Mouse (Mus musculus) bone marrow, adult 2 months (tissue): Measurements from ENCODE around the gene Pdcd11. TPM values are rescaled to one million over a fixed set of nuclear protein-coding genes. Genes with fewer than 3 reads are reported as not detected.

Source experiments
- H3K27ac ChIP-seq: fragments of 200-500 bp; 2 replicates; pipeline ENCODE4 v1.5.1; 2012; ENCODE audit warnings: low read depth, mild to moderate bottlenecking, control low read depth, inconsistent platforms, low read length; ENCODE audit not compliant: control insufficient read depth, poor library complexity, insufficient read depth
- H3K4me1 ChIP-seq: fragments of 200-500 bp; 2 replicates; pipeline ENCODE4 v1.6.1; 2011; ENCODE audit warnings: low read length; ENCODE audit not compliant: control insufficient read depth, insufficient read depth
- H3K4me3 ChIP-seq: fragments of 200-500 bp; replicated peaks from 2 replicates; pipeline ENCODE3; 2011; ENCODE audit warnings: mild to moderate bottlenecking, low read depth, low read length, control low read depth; ENCODE audit not compliant: control insufficient read depth
- CTCF ChIP-seq: fragments of 200-500 bp; IDR thresholded peaks from 2 replicates; pipeline ENCODE4 v1.5.1; 2011; ENCODE audit warnings: low read length, control low read depth; ENCODE audit not compliant: control insufficient read depth, insufficient read depth
- POLR2A ChIP-seq: fragments of 200-500 bp; IDR thresholded peaks from 2 replicates; pipeline ENCODE4 v1.6.1; 2011; ENCODE audit warnings: low read depth, mild to moderate bottlenecking, control low read depth, low read length, borderline replicate concordance; ENCODE audit not compliant: control insufficient read depth
- WGBS: fragments of 180-500 bp; shearing (Covaris S2); methylation state at CpG from one replicate; pipeline ENCODE4 v1.1.7; 2018; 5-methylcytosine and 5-hydroxymethylcytosine counted together
- polyA plus RNA-seq: library from polyadenylated mRNA; stranded (reverse); fragments of >200 nt; gene quantifications from 2 replicates; pipeline ENCODE4 v1.2.4, GENCODE M21; 2011; ENCODE audit warnings: low replicate concordance; ENCODE audit not compliant: missing spikeins, insufficient read depth, insufficient read length

Pdcd11 gene
- polyA plus RNA-seq, 1 experiment, result 17.6 TPM

DNA sequence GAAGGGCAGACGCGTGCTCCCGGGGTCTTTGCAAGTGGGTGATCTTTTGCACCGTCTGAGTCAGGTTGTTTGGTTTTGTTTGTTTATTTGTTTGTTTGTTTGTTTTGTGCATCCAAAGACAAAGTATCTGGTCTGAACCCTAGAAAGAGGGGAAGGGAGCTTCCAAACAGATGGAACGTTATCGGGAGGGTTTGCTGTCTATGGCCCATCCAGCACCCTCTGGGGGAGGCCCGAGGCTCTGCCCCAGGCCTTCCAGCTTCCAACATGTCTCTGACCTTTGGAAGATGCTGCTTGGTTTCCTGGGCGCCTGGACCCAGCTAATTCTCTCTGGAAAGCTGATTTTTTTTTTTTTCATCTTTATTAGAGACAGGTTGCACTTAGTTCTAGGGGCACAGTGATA is 89.4 kb downstream of the Pdcd11 start:
- WGBS, result 49% methylated on average over 8 of the region's 8 CpGs
- no peak for TF ChIP-seq CTCF
- no peak for TF ChIP-seq POLR2A
- no peak overlapping the region for H3K4me3 ChIP-seq
- no peak overlapping the region for H3K27ac ChIP-seq
- no peaks in the 10 kb centered on the region for H3K4me1 ChIP-seq

Other genes with a start within 250 kb of the Pdcd11 start
- not detected in 2 replicates for gene Ina, start 76.1 kb upstream of the Pdcd11 start, polyA plus RNA-seq
- gene Nt5c2, start 75.6 kb upstream of the Pdcd11 start, polyA plus RNA-seq, result 21.9 and 39.2 TPM in 2 replicates
- 5.0 and 7.0 TPM in 2 replicates for gene Pcgf6, start 39.9 kb upstream of the Pdcd11 start, polyA plus RNA-seq
- 6.9 and 8.2 TPM in 2 replicates for gene Taf5, start 23.0 kb upstream of the Pdcd11 start, polyA plus RNA-seq
- 225 and 341 TPM in 2 replicates for gene Usmg5, start 121 bp upstream of the Pdcd11 start, polyA plus RNA-seq
- 5.1 and 8.4 TPM in 2 replicates for gene Calhm2, start 47.5 kb downstream of the Pdcd11 start, polyA plus RNA-seq
- not detected in 2 replicates for gene Calhm1, start 53.5 kb downstream of the Pdcd11 start, polyA plus RNA-seq
- not detected in 2 replicates for gene Calhm3, start 67.0 kb downstream of the Pdcd11 start, polyA plus RNA-seq
- gene Neurl1a, start 88.1 kb downstream of the Pdcd11 start, polyA plus RNA-seq, result 2.9 and 4.6 TPM in 2 replicates